Mouse (Mus musculus) left cerebral cortex, adult 18-20 months (tissue): ENCODE measurements around the gene Gm14409. TPM values are rescaled to one million over a fixed set of nuclear protein-coding genes. Genes with fewer than 3 reads are reported as not detected.
"Not testable (repeated sequence)": the region's sequence is repeated elsewhere in the genome, so short reads cannot be mapped to it uniquely, and the experiment has no call there.

Experiments
- DNase-seq, 2 experiments: peaks; one replicate each; pipeline ENCODE4 v3.0.0; 2021 to 2022; ENCODE audit warnings: low spot score in 2 of 2, mixed read lengths in 1 of 2
- long read RNA-seq, 2 experiments: library from polyadenylated mRNA; stranded (forward); transcript quantifications; one replicate each; pipeline ENCODE4 v2.0.0; 2021
- total RNA-seq, 2 experiments: library from RNA; stranded (reverse); gene quantifications; 2 replicates each; pipeline ENCODE4 v1.2.3; 2021

The Gm14409 gene
- 1 to 10 TPM in 1 of 2 experiments, under 1 TPM in 1; 0.98 to 2.6 TPM for total RNA-seq
- long read RNA-seq, experiment 1, result 0 reads
- long read RNA-seq, experiment 2, result 0 reads

DNA sequence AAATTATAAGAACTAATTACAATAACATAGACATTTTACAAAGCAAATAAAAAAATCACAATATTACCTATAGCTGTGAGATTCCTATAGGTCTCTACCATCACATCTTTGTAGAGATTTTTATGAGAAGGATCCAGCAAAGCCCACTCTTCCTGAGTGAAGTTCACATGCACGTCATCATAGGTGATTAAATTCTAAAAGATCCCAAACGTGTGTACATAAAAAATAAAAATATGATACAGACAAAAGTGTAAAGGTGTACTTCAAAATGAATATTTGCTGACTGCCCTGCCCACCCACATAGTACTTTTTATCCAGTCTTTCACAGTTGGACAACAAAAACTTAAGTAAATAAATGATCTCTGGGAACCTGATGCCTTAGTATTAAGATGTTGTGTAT lies at the start of gene Gm14409:
Gm14409 (minus strand) TSS at position 101 of the 400 bp plus-strand sequence.
- DNase-seq, result not testable (repeated sequence)

DNA sequence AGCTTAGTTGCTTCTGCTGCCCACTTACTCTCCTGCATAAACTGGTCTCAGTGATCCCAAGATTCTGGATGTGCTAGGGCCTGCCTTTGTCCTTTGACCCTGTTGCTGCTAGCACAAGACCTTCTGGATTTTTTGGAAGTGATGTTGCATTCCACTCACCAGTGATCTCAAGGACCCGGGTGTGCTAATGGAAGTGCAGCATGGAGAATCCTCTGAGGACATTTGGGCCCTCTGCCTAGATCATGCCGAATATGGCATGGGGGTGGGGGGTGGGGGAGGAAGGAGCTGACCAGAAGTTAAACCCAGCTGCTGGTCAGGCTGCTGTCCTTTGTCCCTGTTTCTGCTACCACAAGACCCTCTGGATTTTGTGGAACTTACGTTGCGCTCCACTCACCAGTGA lies 42.8 kb upstream of the Gm14409 start:
- not testable (repeated sequence) for DNase-seq

DNA sequence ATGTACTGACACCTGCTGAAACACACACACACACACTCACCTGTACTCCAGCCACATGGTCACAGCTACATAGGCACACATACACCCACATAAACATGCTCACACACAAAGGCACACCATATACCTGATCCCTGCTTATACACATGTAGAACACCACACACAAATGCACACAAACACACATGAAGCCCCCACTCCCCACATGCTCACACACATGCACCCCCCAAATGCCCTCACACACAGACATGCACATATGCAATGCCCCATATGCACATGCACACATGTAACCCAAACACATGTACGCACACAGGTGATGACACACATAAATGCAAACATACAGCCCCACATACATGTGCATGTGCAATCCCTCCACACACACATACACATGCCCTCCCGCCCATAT lies 38.1 kb upstream of the Gm14409 start:
- not testable (repeated sequence) for DNase-seq

DNA sequence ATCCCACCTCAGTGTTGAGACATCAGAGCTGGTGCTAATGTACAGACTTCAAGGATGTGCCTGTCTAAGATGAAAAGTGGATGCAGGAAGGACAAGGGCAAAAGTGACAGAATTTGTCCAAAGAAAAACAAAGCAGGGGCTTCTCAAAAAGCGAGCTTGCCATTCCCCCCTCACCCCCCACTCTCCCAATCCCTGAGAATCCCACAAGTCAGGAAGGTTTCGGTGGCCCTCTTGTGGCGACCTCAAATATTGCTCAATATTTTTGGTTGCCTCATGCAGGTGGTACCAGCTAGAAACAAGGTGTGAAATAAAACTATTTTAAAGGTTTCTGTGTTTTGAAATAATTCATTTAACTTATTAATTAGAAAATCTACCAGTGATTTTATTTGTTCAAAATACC lies 16.9 kb upstream of the Gm14409 start:
- not testable (repeated sequence) for DNase-seq

DNA sequence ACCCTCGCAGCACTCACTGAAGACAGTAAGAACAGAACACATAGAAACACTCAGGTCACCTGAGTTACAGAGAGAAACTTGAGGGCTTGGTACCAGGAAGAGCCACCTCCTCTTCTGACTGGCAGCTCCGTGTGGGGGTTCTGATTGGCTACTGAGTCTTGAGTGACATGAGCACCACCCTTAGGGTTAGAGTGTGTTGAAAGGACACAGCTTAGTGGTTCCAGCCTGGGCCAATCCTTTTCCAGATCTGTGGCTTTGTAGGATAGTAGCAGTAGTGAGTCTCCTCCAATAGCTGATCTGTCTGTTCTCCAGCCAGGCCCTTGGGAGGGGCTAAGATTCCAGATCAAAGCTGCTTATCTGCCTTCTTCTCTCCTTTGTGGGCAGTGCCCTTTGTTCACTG lies 10.9 kb upstream of the Gm14409 start:
- DNase-seq, result not testable (repeated sequence)

DNA sequence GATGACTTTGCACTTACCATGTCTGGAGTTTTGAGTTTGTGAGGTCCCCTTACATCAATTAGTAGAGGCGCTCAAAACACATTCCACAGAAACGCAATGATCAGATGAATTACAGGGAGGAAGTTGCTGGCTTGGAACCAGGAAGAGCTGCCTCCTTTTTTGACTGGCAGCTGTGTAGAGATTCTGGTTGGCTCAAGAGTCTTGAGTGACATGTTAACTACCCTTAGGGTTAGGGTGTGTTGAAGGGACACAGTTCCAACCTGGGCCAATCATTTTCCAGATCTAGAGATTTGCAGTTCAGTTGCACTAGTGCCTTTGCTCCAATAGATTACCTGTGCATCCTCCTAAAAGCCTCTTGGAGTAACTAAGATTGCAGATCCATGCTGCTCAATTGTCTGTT lies 5.4 kb upstream of the Gm14409 start:
- DNase-seq, result not testable (repeated sequence)

DNA sequence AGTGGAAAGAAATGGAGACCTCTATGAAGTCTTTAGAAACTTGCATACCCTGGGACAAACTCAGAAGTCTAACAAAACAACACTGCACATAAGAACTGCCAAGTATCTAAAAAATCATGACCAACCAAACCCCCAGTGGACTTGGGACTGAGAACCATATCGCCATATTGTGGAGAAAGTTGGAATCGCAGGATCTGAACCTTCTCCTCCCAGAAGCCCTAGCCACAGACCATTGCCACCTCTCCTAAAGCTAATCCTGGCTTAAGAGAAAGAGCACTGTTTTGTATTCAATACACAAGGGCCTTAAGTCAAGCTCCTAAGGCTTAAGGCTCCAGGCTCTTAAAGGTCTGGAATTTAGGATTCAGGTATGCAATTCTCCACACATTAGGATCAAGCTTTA lies 19.4 kb downstream of the Gm14409 start:
- not testable (repeated sequence) for DNase-seq

DNA sequence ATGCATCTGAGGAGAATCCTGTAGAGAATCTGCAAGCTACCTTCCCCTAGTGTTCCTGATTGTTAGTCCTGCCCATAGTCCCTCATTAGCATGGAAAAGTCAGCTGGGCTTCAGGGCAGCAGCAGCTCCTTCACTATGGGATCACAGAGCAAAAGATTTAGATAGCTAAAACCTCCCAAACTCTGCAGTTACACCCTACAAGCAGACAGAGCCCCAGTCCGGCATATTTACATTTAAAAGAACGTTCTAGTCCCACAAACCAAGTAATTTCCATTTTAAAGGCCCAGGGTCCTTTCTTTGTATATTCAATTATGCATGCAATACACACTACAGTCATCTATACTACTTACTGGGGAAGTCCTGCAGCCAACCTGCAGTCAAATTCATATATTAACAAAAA lies 36.4 kb downstream of the Gm14409 start:
- not testable (repeated sequence) for DNase-seq

Other genes starting within 250 kb of the Gm14409 start
- gene Gm14401, start 192.7 kb downstream of the Gm14409 start, total RNA-seq, result 1 to 10 TPM; 1.0 to 1.2 TPM
- 10 to 100 TPM; 35.8 to 44.6 TPM for gene Gm14410, start 60.6 kb downstream of the Gm14409 start, total RNA-seq
- 1 to 10 TPM; 4.7 to 5.5 TPM for gene Gm14412, start 57.3 kb upstream of the Gm14409 start, total RNA-seq
- 10 to 100 TPM; 34.6 TPM for gene Gm14418, start 131.3 kb upstream of the Gm14409 start, total RNA-seq
- 10 to 100 TPM; 36.1 to 46.9 TPM for gene Zfp970, start 197.7 kb upstream of the Gm14409 start, total RNA-seq
- gene Gm14403, start 231.2 kb upstream of the Gm14409 start, total RNA-seq, result 10 to 100 TPM; 39.9 to 47.5 TPM